ENCODE assay signal across 8 mouse cellular contexts in genomic region chr6:49217581-49218274, GRCm38 (mm10). TPM values are rescaled to one million over a fixed set of nuclear protein-coding genes. Genes with fewer than 3 reads are reported as not detected.
DNase-seq lines count a peak whose midpoint lies in the region; ATAC-seq lines count a peak whose summit lies in the region.

No protein-coding gene starts in this region.

- H3K27me3 ChIP-seq in embryonic facial prominence, embryonic 12.5 days = no peaks in the 10 kb centered on the region
- no peaks in the 10 kb centered on the region for H3K27me3 ChIP-seq in limb, embryonic 12.5 days
- H3K27me3 ChIP-seq in midbrain, embryonic 14.5 days (ENCODE audit: control insufficient read depth, insufficient read depth, low read length) = no peaks in the 10 kb centered on the region
- H3K27me3 ChIP-seq in splenic B cell, adult 2 months (ENCODE audit: control insufficient read depth, insufficient read depth, low read length, poor library complexity, severe bottlenecking) = peaks cover 2% of the 10 kb centered on the region

- peak overlapping the region; percentile 96 for H3K27ac ChIP-seq in embryonic facial prominence, embryonic 12.5 days
- peak overlapping the region; percentile 96 for H3K27ac ChIP-seq in limb, embryonic 12.5 days
- H3K27ac ChIP-seq in midbrain, embryonic 14.5 days (replicated peaks; ENCODE audit: low read depth, low read length) = peak overlapping the region; percentile 87

- peaks cover 12% of the 10 kb centered on the region for H3K4me1 ChIP-seq in embryonic facial prominence, embryonic 12.5 days
- H3K4me1 ChIP-seq in limb, embryonic 12.5 days (replicated peaks) = peaks cover 10% of the 10 kb centered on the region
- peaks cover 6% of the 10 kb centered on the region for H3K4me1 ChIP-seq in midbrain, embryonic 14.5 days (ENCODE audit: control insufficient read depth, insufficient read depth, low read length)

- peak; percentile 91 for ATAC-seq in embryonic facial prominence, embryonic 12.5 days (ENCODE audit: insufficient number of reproducible peaks, insufficient read depth, low FRiP score, low TSS enrichment)
- ATAC-seq in limb, embryonic 12.5 days (ENCODE audit: insufficient number of reproducible peaks, insufficient read depth, low FRiP score, low TSS enrichment, low read depth) = peak; percentile 93
- peak; percentile 94 for ATAC-seq in midbrain, embryonic 14.5 days (ENCODE audit: low FRiP score, low TSS enrichment)

- peak; percentile 87 for DNase-seq in CD4-positive helper T cell, adult 2 months (ENCODE audit: low read depth, low spot score)
- peak; percentile 97 for DNase-seq in WW6 (ENCODE audit: low read depth, low spot score)
- peak; percentile 80 for DNase-seq in heart, postnatal 14 days
- DNase-seq in midbrain, embryonic 14.5 days = peak; percentile 98
- peak; percentile 88 for DNase-seq in splenic B cell, adult 2 months (ENCODE audit: low read depth, low spot score)
- DNase-seq in frontal cortex, postnatal 14 days (ENCODE audit: low spot score in 2 of 2) = no peak

- H3K9ac ChIP-seq in embryonic facial prominence, embryonic 12.5 days = peak overlapping the region; percentile 67
- peak overlapping the region; percentile 78 for H3K9ac ChIP-seq in limb, embryonic 12.5 days (replicated peaks)
- H3K9ac ChIP-seq in midbrain, embryonic 14.5 days (replicated peaks; ENCODE audit: low read length) = peak overlapping the region; percentile 59

- no peaks in the 10 kb centered on the region for H3K36me3 ChIP-seq in embryonic facial prominence, embryonic 12.5 days
- no peaks in the 10 kb centered on the region for H3K36me3 ChIP-seq in limb, embryonic 12.5 days
- H3K36me3 ChIP-seq in midbrain, embryonic 14.5 days (ENCODE audit: control insufficient read depth, insufficient read depth, low read length) = no peaks in the 10 kb centered on the region
- no peaks in the 10 kb centered on the region for H3K36me3 ChIP-seq in splenic B cell, adult 2 months (ENCODE audit: control insufficient read depth, insufficient read depth, low read length, poor library complexity, severe bottlenecking)

- intact Hi-C loops in heart, postnatal 14 days (cut with DNase I) = loop anchor here (2.0 kb wide), 1 partner anchor 1963 kb away; no protein-coding TSS in a partner anchor

- H3K9me3 ChIP-seq in embryonic facial prominence, embryonic 12.5 days = no peaks in the 10 kb centered on the region
- H3K9me3 ChIP-seq in limb, embryonic 12.5 days = no peaks in the 10 kb centered on the region
- no peaks in the 10 kb centered on the region for H3K9me3 ChIP-seq in midbrain, embryonic 14.5 days (ENCODE audit: control insufficient read depth, low read length)

- peak overlapping the region; percentile 56 for H3K4me3 ChIP-seq in embryonic facial prominence, embryonic 12.5 days
- H3K4me3 ChIP-seq in limb, embryonic 12.5 days (replicated peaks) = peak overlapping the region; percentile 62
- peak overlapping the region; percentile 55 for H3K4me3 ChIP-seq in midbrain, embryonic 14.5 days (replicated peaks; ENCODE audit: low read depth, low read length)

- H3K4me2 ChIP-seq in embryonic facial prominence, embryonic 12.5 days (replicated peaks) = peak overlapping the region; percentile 68
- peak overlapping the region; percentile 74 for H3K4me2 ChIP-seq in limb, embryonic 12.5 days
- peak overlapping the region; percentile 79 for H3K4me2 ChIP-seq in midbrain, embryonic 14.5 days (ENCODE audit: low read length)

- under 1% methylated on average over 56 of the region's 56 CpGs for WGBS in embryonic facial prominence, embryonic 12.5 days
- under 1% methylated on average over 56 of the region's 56 CpGs for WGBS in limb, embryonic 12.5 days
- WGBS in midbrain, embryonic 14.5 days = under 1% methylated on average over 56 of the region's 56 CpGs

RNA-seq across cellular contexts. Expression of gene Igf2bp3, which starts 3.0 kb away (rescaled TPM):
- 109 TPM in 2 replicates for polyA plus RNA-seq in embryonic facial prominence, embryonic 12.5 days (2016; fragmentation: Nextera tagmentation; extraction: Ambion mirVana)
- total RNA-seq in heart, postnatal 14 days (2021) = 1 to 10 TPM in 1 of 2 experiments, under 1 TPM in 1; 0.93 to 1.6 TPM
- 114 and 122 TPM in 2 replicates for polyA plus RNA-seq in limb, embryonic 12.5 days (2016; fragmentation: Nextera tagmentation; extraction: Ambion mirVana)
- 24.7 and 39.2 TPM in 2 replicates for polyA plus RNA-seq in midbrain, embryonic 14.5 days (2014; fragmentation: Nextera tagmentation; extraction: Ambion mirVana)

RNA-seq across cellular contexts. Expression of gene Tra2a, which starts 46.1 kb away (rescaled TPM):
- polyA plus RNA-seq in embryonic facial prominence, embryonic 12.5 days (2016; fragmentation: Nextera tagmentation; extraction: Ambion mirVana) = 138 and 147 TPM in 2 replicates
- 10 to 100 TPM; 30.9 to 42.3 TPM for total RNA-seq in heart, postnatal 14 days (2021)
- 151 and 169 TPM in 2 replicates for polyA plus RNA-seq in limb, embryonic 12.5 days (2016; fragmentation: Nextera tagmentation; extraction: Ambion mirVana)
- 58.0 and 105 TPM in 2 replicates for polyA plus RNA-seq in midbrain, embryonic 14.5 days (2014; fragmentation: Nextera tagmentation; extraction: Ambion mirVana)

Comparison
In these comparisons a context has a peak if more than half of its experiments do, and no peak if none do; other contexts are left out.
1. DNase-seq: peak in CD4-positive helper T cell, adult 2 months (single experiment), WW6 (single experiment), heart, postnatal 14 days (2 of 2), midbrain, embryonic 14.5 days (single experiment) and splenic B cell, adult 2 months (single experiment); none in frontal cortex, postnatal 14 days (0 of 2).
2. Peak in every context shown above with its lines, with median percentiles within 50 percentile points of each other: ATAC-seq, H3K27ac ChIP-seq, H3K4me2 ChIP-seq, H3K4me3 ChIP-seq and H3K9ac ChIP-seq.